Mouse (Mus musculus): Measurements from ENCODE around the gene Myh6.

- TF ChIP-seq CTCF (IDR thresholded peaks at IDR 0.05; ENCODE audit: borderline replicate concordance, insufficient read depth, low read length) = no peak
- TF ChIP-seq POLR2A (IDR thresholded peaks at IDR 0.05; ENCODE audit: low read depth, low read length) = no peak
Measured at GRCm38 (mm10) chr14:54981934-54982333, 15.2 kb upstream of the Myh6 start.

All from embryonic fibroblast, embryonic 13.5 days (primary cell).